Mouse (Mus musculus) frontal cortex, adult 2 months (tissue): Measurements from ENCODE around the gene Gm6034. TPM values are rescaled to one million over a fixed set of nuclear protein-coding genes. Genes with fewer than 3 reads are reported as not detected.
A peak's percentile ranks its signal among the peaks of the same experiment; 100 is the strongest.
"Not testable (repeated sequence)": the region's sequence is repeated elsewhere in the genome, so short reads cannot be mapped to it uniquely, and the experiment has no call there.

Experiments used
- DNase-seq, 2 experiments: peaks; one replicate each; pipeline ENCODE4 v3.0.0; 2022; ENCODE audit warnings: low spot score in 1 of 2; ENCODE audit errors: extremely low spot score in 1 of 2
- polyA plus RNA-seq: library from polyadenylated mRNA; depleted of rRNA; stranded (reverse); fragments of >200 nt; gene quantifications from 2 replicates; pipeline ENCODE4 v1.2.3, GENCODE M21; 2012

Gm6034 gene
- polyA plus RNA-seq, 1 experiment: not detected

DNA sequence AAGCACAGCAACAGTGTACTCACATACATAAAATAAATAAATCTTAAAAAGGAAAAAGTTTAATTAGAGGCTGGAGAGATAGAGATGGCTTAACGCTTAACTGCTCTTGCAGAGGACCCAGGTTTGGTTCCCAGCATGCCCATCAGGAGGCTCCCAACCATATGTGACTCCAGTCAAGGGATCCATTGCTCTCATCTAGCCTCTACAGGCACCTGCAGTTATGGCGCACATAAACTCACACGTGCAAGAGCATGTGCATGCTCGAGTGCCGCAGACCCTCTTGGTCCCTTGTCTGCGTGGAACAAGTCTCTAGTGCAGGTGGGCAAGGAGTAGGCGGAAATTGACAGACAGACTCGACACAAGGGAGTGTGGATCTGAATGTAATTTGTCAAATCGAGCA, 20.7 kb upstream of the Gm6034 start:
- DNase-seq: no peak

DNA sequence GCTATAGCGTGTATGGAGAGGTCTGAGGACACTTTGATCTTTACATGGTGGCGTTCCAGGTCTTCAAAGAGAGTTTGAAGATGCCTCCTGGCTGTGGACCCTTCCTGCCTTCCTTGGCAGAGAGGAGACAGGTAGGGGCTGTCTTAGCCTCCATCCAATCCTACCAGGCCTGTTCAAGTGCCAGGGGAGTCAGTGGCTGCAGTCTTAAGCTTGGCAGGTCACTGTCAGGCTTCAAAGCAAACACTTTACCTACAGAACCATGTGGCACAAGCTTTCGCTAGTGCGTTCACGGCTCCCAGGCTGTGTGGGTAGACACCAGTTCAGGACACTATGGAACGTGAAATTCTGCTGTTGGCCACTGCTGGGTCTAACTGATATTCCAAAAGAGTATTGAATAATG, 19.8 kb upstream of the Gm6034 start:
- no peak for DNase-seq

DNA sequence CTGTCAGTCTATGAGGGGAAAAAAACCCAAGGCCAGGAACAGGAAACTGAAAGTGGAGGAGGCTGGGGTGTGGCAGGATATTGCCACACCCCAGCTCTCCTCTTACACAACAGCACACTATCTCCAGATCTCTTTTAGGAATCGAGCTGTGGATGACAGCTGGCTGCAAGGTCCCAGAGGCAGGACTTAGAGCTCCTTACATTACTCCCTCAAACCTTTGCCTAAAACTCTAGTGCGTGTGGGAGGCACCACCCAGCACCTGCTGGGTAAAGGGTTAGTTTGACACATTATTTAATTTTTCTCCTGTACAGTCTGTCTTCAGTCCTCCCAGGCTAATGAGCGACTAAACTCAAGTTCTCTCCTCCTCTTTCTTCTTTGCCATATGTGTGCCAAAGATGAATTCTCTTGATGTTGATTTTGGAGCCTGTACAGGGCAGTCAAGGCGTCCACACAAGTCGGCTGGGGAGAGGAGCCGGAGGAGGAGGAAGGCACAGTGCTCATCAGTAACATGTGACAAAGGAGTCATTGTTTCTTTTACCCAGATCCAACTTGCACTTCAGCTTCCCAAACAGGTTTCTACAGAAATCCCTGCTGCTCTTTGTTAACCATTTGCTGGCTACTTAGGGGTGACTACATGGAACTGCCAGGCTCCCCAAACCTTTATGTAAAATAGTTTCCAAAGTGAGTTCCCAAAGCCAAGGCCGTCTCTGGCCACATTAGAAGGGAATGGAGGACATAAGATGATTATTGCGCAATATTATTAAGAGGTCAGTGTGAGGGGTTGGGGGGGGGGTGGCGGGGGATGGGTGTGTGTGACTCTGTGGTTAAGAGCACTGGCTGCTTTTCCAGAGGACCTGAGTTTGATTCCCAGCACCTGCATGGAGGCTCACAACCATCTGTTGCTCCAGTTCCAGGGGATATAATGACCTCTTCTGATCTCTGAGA, 18.8 kb upstream of the Gm6034 start:
- DNase-seq: peak in 1 of 2 experiments; percentile 40

DNA sequence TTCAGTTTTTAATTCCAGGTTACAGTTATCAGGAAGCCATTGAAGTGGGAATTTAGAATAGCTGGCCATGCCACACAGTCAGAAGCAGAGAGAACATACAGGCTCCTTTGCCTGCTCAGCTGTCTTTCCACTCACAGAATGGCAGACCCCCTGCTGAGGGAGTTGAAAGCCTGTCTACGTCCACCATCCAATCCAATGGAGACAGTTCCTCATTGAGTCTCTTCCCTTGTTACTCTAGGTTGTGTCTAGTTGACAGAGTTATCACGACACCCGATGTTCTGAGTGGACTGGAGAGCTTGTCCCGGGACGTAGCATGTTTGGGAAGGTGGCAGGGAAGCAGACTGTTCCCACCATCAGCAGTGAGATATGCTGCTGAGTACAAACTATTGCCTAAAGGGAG, 17.6 kb upstream of the Gm6034 start:
- no peak for DNase-seq

DNA sequence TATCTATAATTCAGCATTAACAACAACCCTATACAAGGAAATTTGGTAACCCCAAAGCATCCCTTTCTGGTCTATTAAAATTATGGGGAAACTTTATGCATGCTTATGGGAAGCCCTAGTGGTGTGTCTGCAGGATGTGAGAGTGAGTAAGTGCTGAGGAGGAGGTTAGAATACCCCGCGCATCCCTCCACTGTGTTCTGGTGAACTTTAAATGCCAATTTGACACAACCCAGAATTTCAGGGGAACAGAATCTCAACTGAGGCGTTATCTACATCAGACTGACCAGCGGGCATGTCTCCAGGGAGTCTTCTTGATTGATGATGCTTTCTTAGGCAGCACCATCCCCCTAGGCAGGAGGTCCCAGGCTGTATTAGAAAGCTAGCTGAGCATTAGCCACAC, 16.9 kb upstream of the Gm6034 start:
- DNase-seq: no peak

DNA sequence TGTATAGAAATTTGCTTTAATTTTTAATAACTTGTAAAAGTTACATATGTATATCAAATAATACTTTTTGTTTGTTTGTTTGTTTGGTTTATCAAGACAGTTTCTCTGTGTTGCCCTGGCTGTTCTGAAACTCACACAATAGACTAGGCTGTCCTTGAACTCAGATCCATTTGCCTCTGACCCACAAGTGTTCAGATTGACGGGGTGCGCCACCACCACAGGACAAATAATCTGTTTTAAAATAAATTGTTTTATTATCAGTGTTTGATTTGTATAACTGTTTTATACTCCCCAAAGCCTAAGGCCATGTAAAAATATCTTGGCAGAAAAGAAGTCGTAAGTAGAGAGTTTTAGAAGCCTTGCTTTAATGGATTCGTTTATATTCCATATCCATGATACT, 15.1 kb upstream of the Gm6034 start:
- no peak for DNase-seq

DNA sequence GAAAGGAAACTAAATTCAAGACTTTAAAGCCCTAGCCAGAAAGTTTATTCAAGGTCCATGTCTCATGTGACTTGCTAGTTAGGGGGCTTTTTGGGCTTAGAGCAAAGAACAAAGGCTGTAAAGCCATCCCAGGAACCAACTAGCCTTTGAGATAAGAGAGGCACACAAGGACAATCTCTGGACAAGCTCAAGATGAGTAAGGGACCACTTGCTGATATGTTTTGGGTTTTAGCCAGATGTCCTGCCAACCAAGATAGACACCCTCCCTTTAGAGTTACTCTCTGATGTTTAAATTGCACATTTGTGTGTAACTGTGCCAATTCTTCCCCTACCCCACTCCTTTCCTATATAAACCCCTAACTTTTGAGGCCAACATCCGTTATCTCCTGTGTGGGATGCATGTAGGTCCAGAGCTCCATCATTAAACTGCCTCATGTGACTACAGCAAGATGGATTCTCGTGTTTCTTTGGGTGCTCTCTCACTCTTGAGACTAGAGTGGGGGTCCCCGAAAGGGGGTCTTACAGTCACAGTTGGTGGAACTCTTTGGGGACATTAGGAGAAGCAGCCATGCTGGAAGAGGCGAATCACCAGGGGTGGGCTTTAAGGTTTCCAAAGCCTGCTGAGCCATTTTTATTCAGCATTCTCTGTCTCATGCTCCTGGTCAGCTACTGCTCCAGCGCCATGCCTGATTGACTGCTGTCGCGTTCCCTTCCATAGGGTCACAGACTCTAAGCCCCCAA, 13.7 kb upstream of the Gm6034 start:
- DNase-seq: no peak

DNA sequence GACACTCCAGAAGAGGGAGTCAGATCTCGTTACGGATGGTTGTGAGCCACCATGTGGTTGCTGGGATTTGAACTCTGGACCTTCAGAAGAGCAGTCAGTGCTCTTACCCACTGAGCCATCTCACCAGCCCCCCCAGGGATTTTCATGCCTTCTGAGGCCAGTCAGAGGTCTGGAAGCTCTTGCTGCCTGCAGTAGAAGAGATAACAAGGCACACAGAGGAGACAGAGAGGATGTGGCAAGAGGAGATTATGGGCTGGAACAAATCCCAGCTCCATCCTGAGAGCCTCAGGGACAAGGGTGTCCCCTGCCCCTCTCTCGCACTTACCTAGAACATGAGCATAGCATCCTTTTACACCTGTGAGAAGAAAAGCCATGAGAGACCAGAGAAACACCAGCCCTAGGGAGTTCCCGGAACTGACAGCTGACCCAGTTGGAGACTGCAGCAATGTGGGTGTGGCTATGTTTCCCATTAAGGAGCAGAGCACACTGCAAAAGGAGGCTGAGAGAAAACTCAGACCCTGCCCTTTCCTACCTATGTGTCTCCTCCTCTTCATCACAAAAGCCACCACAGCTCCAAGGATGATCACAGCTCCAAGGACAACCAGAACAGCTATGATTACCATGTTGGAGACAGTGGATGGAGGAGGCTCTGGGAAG, 12.6 kb upstream of the Gm6034 start:
- DNase-seq: not testable (repeated sequence)

DNA sequence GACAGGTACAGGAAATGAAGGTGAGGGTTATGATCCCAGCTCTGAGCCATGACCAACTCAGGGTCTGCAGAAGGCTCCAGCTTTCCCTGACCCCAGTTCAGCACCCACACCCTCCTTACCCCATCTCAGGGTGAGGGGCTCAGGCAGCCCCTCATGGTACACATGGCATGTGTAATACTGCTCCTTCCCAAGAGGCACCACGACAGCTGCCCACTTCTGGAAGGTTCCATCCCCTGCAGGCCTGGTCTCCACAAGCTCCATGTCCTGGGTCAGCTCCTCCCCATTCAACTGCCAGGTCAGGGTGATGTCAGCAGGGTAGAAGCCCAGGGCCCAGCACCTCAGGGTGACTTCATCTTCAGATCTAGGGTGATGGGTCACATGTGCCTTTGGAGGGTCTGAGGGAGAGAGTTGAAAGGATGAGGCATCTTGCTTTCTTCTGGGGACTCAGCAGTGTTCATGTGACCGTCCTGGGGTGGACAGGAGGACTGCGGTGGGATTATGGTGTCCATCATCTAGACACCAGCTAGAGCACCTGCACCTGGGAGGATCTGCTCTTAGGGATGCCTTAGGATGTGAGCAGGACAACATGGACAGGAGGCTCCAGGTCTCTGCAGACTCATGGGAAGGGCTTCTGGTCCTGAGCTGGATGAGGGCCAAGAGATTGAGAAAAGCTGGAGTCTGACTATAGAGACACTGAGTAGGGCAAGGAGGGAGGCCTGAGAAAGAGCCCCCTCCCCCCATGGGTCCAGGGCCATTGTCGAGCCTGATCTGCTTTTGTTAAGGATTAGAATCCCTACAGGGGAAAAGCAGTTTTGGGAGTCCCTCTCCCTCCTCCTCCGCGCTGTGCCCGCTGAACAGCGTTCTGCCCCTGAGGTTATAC, 11.8 kb upstream of the Gm6034 start:
- DNase-seq: not testable (repeated sequence)

DNA sequence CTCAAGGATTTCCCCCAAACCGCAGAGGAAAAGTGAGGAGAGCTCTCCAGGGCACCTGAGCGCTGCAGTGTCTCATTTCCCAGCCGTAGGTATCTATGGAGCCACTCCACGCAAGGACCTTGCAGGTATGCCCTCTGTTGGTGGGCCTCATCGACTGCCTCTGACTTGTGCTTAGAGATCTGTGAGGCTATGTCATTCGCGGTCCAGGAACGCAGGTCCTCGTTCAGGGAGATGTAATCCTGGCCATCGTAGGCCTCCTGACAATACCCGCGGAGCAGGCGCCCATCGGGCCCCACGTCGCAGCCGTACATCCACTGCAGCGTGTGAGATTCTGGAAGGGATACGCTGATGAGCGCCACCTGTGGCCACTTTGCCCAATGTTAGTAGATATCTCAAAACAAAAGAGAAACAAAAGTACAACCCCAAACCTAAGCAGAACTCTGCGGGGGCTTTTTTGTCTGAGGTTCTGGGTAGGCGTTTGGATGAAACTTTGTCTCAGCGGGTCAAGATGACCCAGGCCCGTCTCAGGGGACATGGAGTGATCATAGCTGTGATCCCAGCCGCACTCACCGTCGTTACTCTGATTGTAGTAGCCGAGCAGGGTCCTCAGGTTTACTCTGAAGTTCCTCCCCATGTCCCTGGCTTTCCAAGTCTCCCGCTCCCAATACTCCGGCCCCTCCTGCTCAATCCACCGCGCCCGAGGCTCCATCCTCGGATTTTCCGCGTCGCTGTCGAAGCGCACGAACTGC, 11.0 kb upstream of the Gm6034 start:
- DNase-seq: peak in 1 of 2 experiments; percentile 48

DNA sequence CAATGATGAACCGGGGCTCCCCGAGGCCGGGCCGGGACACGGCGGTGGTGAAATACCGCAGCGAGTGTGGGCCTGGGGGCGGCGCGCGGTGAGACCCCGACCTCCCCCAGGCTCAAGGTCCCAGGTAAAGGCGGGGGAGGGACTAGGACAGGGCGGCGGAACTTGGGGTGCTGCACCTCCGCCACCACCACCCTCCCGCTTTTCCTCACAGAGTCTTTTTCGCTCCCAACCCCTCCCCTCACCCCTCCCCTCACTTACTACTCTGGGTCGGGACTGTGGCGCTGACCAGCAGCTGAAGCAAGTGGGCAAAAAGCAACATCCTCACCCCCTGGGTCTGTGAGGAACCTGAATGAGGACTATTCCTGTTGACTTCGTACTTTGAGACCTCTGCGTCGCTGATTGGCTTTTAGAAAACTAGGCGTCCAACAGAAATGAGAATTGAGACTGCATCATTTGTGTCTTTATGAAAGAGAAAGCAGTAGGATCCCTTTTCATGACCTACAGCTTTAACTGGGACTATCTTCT, 10.3 kb upstream of the Gm6034 start, which contains the start of gene H2-T23:
H2-T23 (minus strand) TSS at position 505 of the 525 bp plus-strand sequence.
- DNase-seq: peak in 1 of 2 experiments; percentile 60

DNA sequence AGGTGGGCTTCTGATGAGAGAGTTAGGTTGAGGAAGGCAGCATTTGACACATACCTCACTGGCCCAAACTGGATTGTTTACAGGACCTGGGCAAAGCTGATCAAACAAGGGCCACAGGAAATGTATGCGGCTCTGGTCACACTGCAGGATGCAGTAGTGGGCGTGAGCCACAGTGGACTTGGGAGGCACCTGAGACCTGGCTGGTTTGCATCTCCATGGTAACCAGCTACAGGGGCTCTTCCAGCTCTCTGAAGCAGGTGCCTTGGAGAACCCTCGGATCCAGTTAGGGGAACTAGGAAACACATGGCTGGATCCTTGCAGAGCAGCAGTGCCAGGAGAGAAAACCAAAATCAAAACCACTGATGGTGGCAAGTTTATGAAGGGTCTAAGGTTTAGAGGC, 8.2 kb upstream of the Gm6034 start:
- not testable (repeated sequence) for DNase-seq

DNA sequence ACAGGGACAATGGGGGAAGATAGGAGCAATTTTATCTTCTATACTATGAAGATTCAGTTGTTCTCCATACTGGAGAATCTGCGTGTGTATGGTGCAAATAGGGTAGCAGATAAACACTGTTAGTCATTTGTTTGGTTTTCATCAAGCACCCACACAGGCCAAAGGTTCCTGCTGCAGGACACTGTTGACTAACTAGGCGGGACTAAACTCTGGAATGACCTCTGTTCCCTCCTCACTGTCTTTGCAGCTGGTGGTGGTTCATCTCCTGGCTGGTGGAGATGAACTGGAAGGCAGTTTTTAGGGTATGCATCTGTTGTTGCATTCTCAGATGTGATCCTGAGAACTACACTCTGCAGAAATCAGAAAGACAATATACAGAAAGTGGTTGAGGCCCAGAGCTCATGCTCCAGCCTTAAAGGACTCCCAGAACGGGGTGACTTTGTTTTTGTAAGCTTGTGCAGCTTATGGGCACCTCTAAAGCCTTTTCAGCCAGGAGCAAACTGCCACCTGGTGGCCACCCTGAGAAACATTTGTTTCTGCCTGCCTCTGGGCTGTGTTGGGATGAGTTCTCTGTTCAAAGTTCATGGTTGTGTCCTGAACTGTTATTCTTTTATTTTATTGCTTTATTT, 7.6 kb upstream of the Gm6034 start:
- peak in 1 of 2 experiments; percentile 66 for DNase-seq

DNA sequence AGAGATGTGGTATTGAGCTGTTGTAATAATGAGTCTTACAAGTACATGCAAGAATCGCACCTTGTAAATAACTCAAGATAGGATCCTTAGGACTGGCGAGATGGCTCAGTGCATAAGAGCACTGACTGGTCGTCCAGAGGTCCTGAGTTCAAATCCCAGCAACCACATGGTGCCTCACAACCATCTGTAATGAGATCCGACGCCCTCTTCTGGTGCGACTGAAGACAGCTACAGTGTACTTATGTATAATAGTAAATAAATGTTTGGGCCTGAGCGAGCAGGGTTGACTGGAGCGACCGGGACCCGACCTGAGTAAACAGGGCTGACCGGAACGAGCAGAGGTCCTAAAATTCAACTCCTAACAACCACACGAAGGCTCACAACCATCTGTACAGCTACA, 6.6 kb upstream of the Gm6034 start:
- DNase-seq: not testable (repeated sequence)

DNA sequence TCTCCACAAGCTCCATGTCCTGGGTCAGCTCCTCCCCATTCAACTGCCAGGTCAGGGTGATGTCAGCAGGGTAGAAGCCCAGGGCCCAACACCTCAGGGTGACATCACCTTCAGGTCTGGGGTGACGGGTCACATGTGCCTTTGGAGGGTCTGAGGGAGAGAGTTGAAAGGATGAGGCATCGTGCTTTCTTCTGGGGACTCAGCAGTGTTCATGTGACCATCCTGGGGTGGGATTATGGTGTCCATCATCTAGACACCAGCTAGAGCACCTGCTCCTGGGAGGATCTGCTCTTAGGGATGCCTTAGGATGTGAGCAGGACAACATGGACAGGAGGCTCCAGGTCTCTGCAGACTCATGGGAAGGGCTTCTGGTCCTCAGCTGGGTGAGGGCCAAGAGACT, 2.2 kb upstream of the Gm6034 start:
- not testable (repeated sequence) for DNase-seq

DNA sequence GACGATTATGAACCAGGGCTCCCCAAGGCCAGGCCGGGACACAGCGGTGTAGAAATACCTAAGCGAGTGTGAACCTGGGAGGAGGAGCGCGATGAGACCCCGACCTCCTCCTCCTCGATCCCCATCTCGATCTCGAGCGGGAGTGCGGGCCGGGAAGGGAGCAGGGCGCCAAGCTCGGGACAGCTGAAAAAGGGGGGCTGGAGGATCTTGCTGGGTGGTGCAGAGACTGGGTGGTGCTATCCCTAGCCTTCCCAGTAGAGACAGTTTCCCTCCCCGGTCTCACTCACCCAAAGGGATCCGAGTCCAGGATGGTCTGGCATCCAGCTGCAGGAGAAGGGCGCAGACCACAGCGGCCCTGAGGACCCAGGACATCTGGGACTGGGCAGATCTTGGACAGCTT, 706 bp upstream of the Gm6034 start:
- not testable (repeated sequence) for DNase-seq

DNA sequence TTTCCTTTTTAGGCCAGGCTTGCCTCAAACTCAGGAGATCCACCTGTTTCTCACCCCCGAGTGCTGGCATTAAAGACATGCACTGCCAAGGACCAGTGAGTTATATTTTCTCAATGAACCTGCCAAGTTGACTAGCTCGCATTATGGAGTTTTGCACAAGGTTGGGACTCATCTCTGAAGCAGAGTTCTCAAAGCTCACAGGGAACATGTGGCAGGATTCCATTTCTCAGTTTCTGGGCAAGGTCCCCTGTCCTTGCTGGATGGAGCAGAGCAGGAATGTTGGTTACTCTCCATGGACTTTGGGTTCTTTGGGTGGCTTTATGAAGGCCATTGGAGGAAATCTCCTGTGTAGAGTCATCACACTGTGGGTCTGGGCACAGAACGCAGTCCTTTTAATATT, 525 bp downstream of the Gm6034 start:
- DNase-seq: no peak

DNA sequence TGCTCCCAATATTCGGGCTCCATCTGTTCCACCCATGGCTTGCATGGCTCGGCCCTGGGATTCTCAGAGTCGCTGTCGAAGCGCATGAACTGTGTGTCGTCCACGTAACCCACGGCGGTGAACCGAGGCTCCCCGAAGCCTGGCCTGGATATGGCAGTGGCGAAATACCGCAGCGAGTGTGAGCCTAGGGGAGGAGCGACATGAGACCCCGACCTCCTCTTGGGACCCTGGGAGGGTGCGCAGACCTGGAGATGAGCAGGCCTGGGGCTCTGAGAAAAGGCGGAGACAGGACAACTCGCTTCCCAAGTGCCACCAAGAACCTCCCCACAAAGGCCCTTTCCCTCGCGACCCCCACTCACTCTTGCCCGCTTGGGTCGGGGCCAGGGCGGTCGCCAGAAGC, 15.2 kb downstream of the Gm6034 start:
- DNase-seq: not testable (repeated sequence)

DNA sequence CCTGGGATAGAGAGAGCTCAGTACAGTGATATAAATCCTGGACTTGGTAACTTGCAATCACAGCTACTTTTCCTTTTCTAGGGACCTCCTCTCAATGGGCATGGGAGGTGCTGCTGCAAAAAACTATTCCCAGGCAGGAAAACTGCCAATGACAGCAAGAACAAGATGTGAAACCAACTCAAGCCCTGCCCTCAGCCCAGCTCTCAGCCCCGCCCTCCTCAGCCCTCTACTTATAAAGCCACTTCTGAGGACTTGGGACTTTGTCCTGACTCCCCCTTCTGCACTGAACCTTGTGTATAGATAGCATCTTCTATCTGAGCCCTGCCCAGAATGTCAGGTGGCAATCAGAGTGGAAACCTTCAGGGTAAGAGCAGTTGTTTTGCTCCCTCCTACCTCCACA, 15.6 kb downstream of the Gm6034 start, which contains the start of gene Gm11127:
Gm11127 (minus strand) TSS at position 10 of the 400 bp plus-strand sequence.
- not testable (repeated sequence) for DNase-seq
